Mouse (Mus musculus): ENCODE results near the gene Zfp444. TPM values are rescaled to one million over a fixed set of nuclear protein-coding genes. Genes with fewer than 3 reads are reported as not detected.
A peak's percentile ranks its signal among the peaks of the same experiment; 100 is the strongest.

The Zfp444 gene
- polyA plus RNA-seq, 1 experiment from 2014 or later, result 88.2 TPM

GRCm38 (mm10) chr7:6155901-6156411 lies 16.1 kb upstream of the Zfp444 start, which contains the start of gene Zfp787:
TSS of gene Zfp787 (minus strand) at chr7:6155997.
- Histone ChIP-seq H3K27ac (ENCODE audit: low read depth, low read length) (peak within 1 kb of the TSS; percentile 91), H3K4me2 (ENCODE audit: low read length) (peak within 1 kb of the TSS; percentile 71), H3K9me3 (replicated peaks; ENCODE audit: control insufficient read depth, low read length) (no peaks in the 10 kb centered on the region), H3K4me1 (ENCODE audit: control insufficient read depth, insufficient read depth, low read length) (peaks cover 12% of the 10 kb centered on the region), H3K27me3 (replicated peaks; ENCODE audit: control insufficient read depth, insufficient read depth, low read length) (no peaks in the 10 kb centered on the region), H3K4me3 (ENCODE audit: low read depth, low read length) (peak within 1 kb of the TSS; percentile 71), H3K9ac (ENCODE audit: low read length) (peak within 1 kb of the TSS; percentile 92), H3K36me3 (ENCODE audit: control insufficient read depth, insufficient read depth, low read length) (no peaks in the 10 kb centered on the region)
- under 1% methylated on average over 49 of the region's 54 CpGs for WGBS
- peak; percentile 99 for DNase-seq (ENCODE audit: low spot score)
- ATAC-seq, result peak; percentile 97

GRCm38 (mm10) chr7:6156901-6157472 lies 15.0 kb upstream of the Zfp444 start:
- Histone ChIP-seq H3K27ac (ENCODE audit: low read depth, low read length) (no peak overlapping the region), H3K9me3 (replicated peaks; ENCODE audit: control insufficient read depth, low read length) (no peaks in the 10 kb centered on the region), H3K36me3 (ENCODE audit: control insufficient read depth, insufficient read depth, low read length) (no peaks in the 10 kb centered on the region), H3K4me1 (ENCODE audit: control insufficient read depth, insufficient read depth, low read length) (peaks cover 12% of the 10 kb centered on the region), H3K4me3 (ENCODE audit: low read depth, low read length) (no peak overlapping the region), H3K9ac (ENCODE audit: low read length) (peak overlapping the region; percentile 92), H3K27me3 (replicated peaks; ENCODE audit: control insufficient read depth, insufficient read depth, low read length) (no peaks in the 10 kb centered on the region), H3K4me2 (ENCODE audit: low read length) (peak overlapping the region; percentile 71)
- ATAC-seq (no peak), DNase-seq (ENCODE audit: low spot score) (no peak)
- WGBS, result 76% methylated on average over 9 of the region's 9 CpGs

- DNase-seq (ENCODE audit: low spot score), result no peak
- H3K36me3 ChIP-seq (ENCODE audit: control insufficient read depth, insufficient read depth, low read length), result no peaks in the 10 kb centered on the region
- no peak overlapping the region for H3K4me2 ChIP-seq (ENCODE audit: low read length)
- no peak overlapping the region for H3K4me3 ChIP-seq (ENCODE audit: low read depth, low read length)
- 83% methylated on average over 1 of the region's 1 CpGs for WGBS
- H3K9me3 ChIP-seq (replicated peaks; ENCODE audit: control insufficient read depth, low read length), result no peaks in the 10 kb centered on the region
- H3K4me1 ChIP-seq (ENCODE audit: control insufficient read depth, insufficient read depth, low read length), result peaks cover 12% of the 10 kb centered on the region
- H3K9ac ChIP-seq (ENCODE audit: low read length), result no peak overlapping the region
- ATAC-seq, result no peak
- no peak overlapping the region for H3K27ac ChIP-seq (ENCODE audit: low read depth, low read length)
- H3K27me3 ChIP-seq (replicated peaks; ENCODE audit: control insufficient read depth, insufficient read depth, low read length), result no peaks in the 10 kb centered on the region
These were observed 14.5 kb upstream of the Zfp444 start for GRCm38 (mm10) chr7:6157479-6157878.

- Histone ChIP-seq H3K4me2 (ENCODE audit: low read length) (no peak overlapping the region), H3K4me1 (ENCODE audit: control insufficient read depth, insufficient read depth, low read length) (peaks cover 9% of the 10 kb centered on the region), H3K9ac (ENCODE audit: low read length) (no peak overlapping the region), H3K36me3 (ENCODE audit: control insufficient read depth, insufficient read depth, low read length) (no peaks in the 10 kb centered on the region), H3K27ac (ENCODE audit: low read depth, low read length) (no peak overlapping the region), H3K27me3 (replicated peaks; ENCODE audit: control insufficient read depth, insufficient read depth, low read length) (no peaks in the 10 kb centered on the region), H3K9me3 (replicated peaks; ENCODE audit: control insufficient read depth, low read length) (no peaks in the 10 kb centered on the region), H3K4me3 (ENCODE audit: low read depth, low read length) (no peak overlapping the region)
- no peak for DNase-seq (ENCODE audit: low spot score)
- WGBS, result 87% methylated on average over 3 of the region's 3 CpGs
- ATAC-seq, result no peak
These were observed 12.4 kb upstream of the Zfp444 start for GRCm38 (mm10) chr7:6159604-6160003.

DNA sequence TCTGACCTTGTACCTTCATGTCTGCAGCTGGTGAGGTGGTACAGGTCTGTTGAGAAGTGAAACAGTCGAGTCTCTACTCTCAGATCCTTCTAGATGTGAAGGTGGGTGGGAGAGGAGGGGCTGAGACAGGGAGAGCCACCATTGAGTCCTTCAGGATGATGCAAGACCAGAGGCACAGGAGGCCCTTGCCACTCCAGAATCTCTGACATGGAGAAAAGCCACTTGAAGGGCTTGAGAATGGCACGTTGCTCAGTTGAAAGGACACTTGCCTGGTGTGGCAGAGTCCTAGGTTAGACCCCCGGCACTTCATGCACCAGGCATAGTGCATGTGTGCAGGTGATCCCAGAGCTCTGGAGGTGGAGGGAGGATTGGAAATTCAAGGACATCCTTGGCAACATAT lies 10.5 kb upstream of the Zfp444 start:
- no peak overlapping the region for H3K4me2 ChIP-seq (ENCODE audit: low read length)
- no peak overlapping the region for H3K9ac ChIP-seq (ENCODE audit: low read length)
- WGBS, result 74% methylated on average over 3 of the region's 3 CpGs
- ATAC-seq, result no peak
- no peak for DNase-seq (ENCODE audit: low spot score)
- no peaks in the 10 kb centered on the region for H3K9me3 ChIP-seq (replicated peaks; ENCODE audit: control insufficient read depth, low read length)
- H3K27ac ChIP-seq (ENCODE audit: low read depth, low read length), result no peak overlapping the region
- H3K36me3 ChIP-seq (ENCODE audit: control insufficient read depth, insufficient read depth, low read length), result no peaks in the 10 kb centered on the region
- H3K27me3 ChIP-seq (replicated peaks; ENCODE audit: control insufficient read depth, insufficient read depth, low read length), result no peaks in the 10 kb centered on the region
- H3K4me1 ChIP-seq (ENCODE audit: control insufficient read depth, insufficient read depth, low read length), result peaks cover 4% of the 10 kb centered on the region
- no peak overlapping the region for H3K4me3 ChIP-seq (ENCODE audit: low read depth, low read length)

DNA sequence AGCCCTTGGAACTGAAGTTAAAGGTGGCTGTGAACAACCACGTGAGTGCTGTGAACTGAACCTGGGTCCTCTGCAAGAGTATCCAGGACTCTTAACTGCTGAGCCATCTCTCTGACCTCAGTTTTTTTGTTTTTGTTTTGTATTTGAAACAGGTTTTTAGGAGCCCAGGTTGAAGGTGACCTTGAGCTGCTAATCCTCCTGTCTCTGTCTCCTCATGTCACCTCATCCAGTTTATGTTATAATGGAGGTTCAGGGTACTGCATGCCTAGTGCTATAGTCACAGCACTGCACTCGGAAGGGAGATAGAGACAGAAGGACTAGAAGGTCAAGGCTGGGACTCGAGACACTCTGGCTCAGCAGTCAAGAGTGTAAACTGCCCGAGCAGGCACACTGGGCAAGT lies 9.9 kb upstream of the Zfp444 start:
- 73% methylated on average over 4 of the region's 4 CpGs for WGBS
- no peaks in the 10 kb centered on the region for H3K9me3 ChIP-seq (replicated peaks; ENCODE audit: control insufficient read depth, low read length)

DNA sequence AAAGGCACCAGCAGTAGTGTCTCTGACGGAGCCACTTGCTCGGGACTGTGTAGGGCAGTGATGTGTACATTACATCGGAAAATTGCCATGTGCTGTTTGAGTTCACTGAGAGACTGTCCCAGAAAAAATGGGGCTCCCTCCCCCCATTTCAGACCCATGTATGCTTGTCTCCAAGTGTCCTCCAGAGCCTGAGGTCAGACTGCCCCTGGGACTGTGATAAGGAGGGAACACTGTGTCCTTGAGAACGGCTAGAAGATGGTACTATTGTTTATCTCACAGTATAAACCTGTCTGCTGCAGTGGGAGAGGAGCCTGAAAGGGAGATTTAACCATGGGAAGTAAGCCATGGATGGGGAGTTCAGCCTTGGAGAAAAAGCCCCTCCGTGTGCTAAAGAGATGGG lies 7.4 kb upstream of the Zfp444 start:
- DNase-seq (ENCODE audit: low spot score), result no peak
- Histone ChIP-seq H3K4me2 (ENCODE audit: low read length) (no peak overlapping the region), H3K36me3 (ENCODE audit: control insufficient read depth, insufficient read depth, low read length) (no peaks in the 10 kb centered on the region), H3K9ac (ENCODE audit: low read length) (no peak overlapping the region), H3K4me1 (ENCODE audit: control insufficient read depth, insufficient read depth, low read length) (no peaks in the 10 kb centered on the region), H3K4me3 (ENCODE audit: low read depth, low read length) (no peak overlapping the region), H3K27ac (ENCODE audit: low read depth, low read length) (no peak overlapping the region), H3K27me3 (replicated peaks; ENCODE audit: control insufficient read depth, insufficient read depth, low read length) (no peaks in the 10 kb centered on the region), H3K9me3 (replicated peaks; ENCODE audit: control insufficient read depth, low read length) (no peaks in the 10 kb centered on the region)
- no peak for ATAC-seq
- WGBS, result 66% methylated on average over 5 of the region's 5 CpGs

More for the DNA sequence above, 9.9 kb upstream of the Zfp444 start:
- ATAC-seq (no peak), DNase-seq (ENCODE audit: low spot score) (no peak)
- Histone ChIP-seq H3K4me3 (ENCODE audit: low read depth, low read length) (no peak overlapping the region), H3K4me2 (ENCODE audit: low read length) (no peak overlapping the region), H3K36me3 (ENCODE audit: control insufficient read depth, insufficient read depth, low read length) (no peaks in the 10 kb centered on the region), H3K27me3 (replicated peaks; ENCODE audit: control insufficient read depth, insufficient read depth, low read length) (no peaks in the 10 kb centered on the region), H3K9ac (ENCODE audit: low read length) (no peak overlapping the region), H3K27ac (ENCODE audit: low read depth, low read length) (no peak overlapping the region), H3K4me1 (ENCODE audit: control insufficient read depth, insufficient read depth, low read length) (no peaks in the 10 kb centered on the region)

GRCm38 (mm10) chr7:6169403-6169802 lies 2.6 kb upstream of the Zfp444 start:
- H3K27ac ChIP-seq (ENCODE audit: low read depth, low read length), result no peak overlapping the region
- DNase-seq (ENCODE audit: low spot score) (no peak), ATAC-seq (no peak)
- no peak overlapping the region for H3K9ac ChIP-seq (ENCODE audit: low read length)
- peaks cover 2% of the 10 kb centered on the region; the same call in 1 of the 2 replicates for H3K4me1 ChIP-seq (ENCODE audit: control insufficient read depth, insufficient read depth, low read length)
- no peaks in the 10 kb centered on the region for H3K27me3 ChIP-seq (replicated peaks; ENCODE audit: control insufficient read depth, insufficient read depth, low read length)
- no peaks in the 10 kb centered on the region for H3K9me3 ChIP-seq (replicated peaks; ENCODE audit: control insufficient read depth, low read length)
- no peak overlapping the region for H3K4me2 ChIP-seq (ENCODE audit: low read length)
- H3K4me3 ChIP-seq (ENCODE audit: low read depth, low read length), result no peak overlapping the region
- 77% methylated on average over 3 of the region's 3 CpGs for WGBS
- H3K36me3 ChIP-seq (ENCODE audit: control insufficient read depth, insufficient read depth, low read length), result no peaks in the 10 kb centered on the region

DNA sequence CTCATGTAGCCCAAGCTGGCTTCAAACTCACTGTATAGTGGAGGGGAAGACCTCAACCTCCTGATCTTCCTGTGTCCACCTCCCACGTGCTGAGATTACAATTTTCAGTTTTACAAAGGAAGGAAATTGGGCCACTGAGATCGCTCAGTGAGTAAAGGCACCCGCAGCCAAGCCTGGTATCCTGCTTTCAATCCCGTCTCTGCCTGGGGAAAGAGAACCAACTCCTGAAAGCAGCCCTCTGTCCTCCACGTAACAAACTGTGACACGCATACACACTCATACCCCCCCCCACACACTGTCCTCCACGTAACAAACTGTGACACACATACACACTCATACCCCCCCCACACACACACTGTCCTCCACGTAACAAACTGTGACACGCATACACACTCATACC lies 1.6 kb upstream of the Zfp444 start:
- Histone ChIP-seq H3K4me3 (ENCODE audit: low read depth, low read length) (no peak overlapping the region), H3K36me3 (ENCODE audit: control insufficient read depth, insufficient read depth, low read length) (peaks cover 5% of the 10 kb centered on the region; the same call in 1 of the 2 replicates), H3K27ac (ENCODE audit: low read depth, low read length) (no peak overlapping the region), H3K27me3 (replicated peaks; ENCODE audit: control insufficient read depth, insufficient read depth, low read length) (no peaks in the 10 kb centered on the region), H3K9me3 (replicated peaks; ENCODE audit: control insufficient read depth, low read length) (no peaks in the 10 kb centered on the region), H3K4me1 (ENCODE audit: control insufficient read depth, insufficient read depth, low read length) (peaks cover 2% of the 10 kb centered on the region; the same call in 1 of the 2 replicates), H3K4me2 (ENCODE audit: low read length) (no peak overlapping the region), H3K9ac (ENCODE audit: low read length) (no peak overlapping the region)
- ATAC-seq (no peak), DNase-seq (ENCODE audit: low spot score) (no peak)
- WGBS, result 85% methylated on average over 9 of the region's 9 CpGs

Data from forebrain, embryonic 14.5 days (tissue).